Mouse (Mus musculus): ENCODE data around the gene Zbtb39. TPM values are rescaled to one million over a fixed set of nuclear protein-coding genes. Genes with fewer than 3 reads are reported as not detected.

Gene Zbtb39
- polyA plus RNA-seq, 1 experiment: 7.3 TPM

DNA sequence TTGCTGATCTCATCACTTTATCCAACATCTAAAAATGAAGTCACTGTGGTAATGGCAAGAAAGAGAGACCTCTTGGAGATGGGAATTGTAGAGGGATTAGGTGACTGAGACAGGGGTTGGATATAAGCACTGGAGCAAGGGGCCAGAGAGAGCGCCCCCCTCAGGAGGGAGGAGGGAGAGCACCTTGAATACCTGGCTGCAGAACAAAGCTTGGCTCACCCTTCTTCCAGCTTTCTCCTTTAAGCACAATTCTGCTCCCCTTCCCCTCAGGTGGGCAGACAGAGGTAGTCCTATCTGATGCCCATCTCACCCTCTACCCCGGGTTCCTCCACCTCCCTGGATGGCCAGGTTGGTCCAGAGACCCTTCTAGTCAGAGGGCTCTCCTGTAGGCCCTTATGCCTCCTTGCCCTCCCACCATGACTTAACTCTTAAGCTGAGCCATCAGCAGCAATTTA, 34.5 kb upstream of the Zbtb39 start, which contains the start of gene Myo1a:
Gene Myo1a (plus strand): TSS at position 405 of the 455 bp plus-strand sequence.
- no peak for DNase-seq
- Histone ChIP-seq H3K27ac (ENCODE audit: insufficient read depth, low read depth, low read length) (no peak within 1 kb of the TSS), H3K4me3 (ENCODE audit: insufficient read depth, low read depth, low read length) (no peak within 1 kb of the TSS), H3K27me3 (replicated peaks; ENCODE audit: control insufficient read depth, insufficient read depth, low read length) (no peaks in the 10 kb centered on the region), H3K4me1 (ENCODE audit: control insufficient read depth, insufficient read depth, low read length) (no peaks in the 10 kb centered on the region), H3K36me3 (ENCODE audit: control insufficient read depth, insufficient read depth, low read length) (no peaks in the 10 kb centered on the region)
- no peak for TF ChIP-seq POLR2A (IDR thresholded peaks at IDR 0.05; ENCODE audit: low read depth, low read length)
- no peak for TF ChIP-seq CTCF (conservative IDR thresholded peaks at IDR 0.05; ENCODE audit: insufficient read depth, insufficient read length, low read depth, low read length)
- WGBS: 60% methylated on average over 2 of the region's 2 CpGs

DNA sequence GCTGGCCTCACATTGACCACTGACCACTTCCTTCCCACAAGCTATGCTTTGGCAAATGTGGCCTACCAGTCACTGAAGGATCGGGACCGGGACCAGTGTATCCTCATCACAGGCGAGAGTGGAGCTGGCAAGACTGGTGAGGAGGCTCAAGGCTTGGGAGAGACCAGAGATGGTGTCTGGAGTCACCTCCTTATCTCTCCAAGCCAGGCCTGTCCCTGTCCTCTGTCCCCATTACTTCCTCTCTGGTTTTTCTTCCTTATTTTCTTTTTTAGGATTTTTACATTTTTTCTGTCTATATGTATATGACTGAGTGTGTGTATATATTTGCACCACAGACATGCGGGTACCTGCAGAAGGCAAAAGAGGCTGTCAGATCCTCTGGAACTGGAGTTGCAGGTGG, 33.6 kb upstream of the Zbtb39 start:
- no peaks in the 10 kb centered on the region for H3K36me3 ChIP-seq (ENCODE audit: control insufficient read depth, insufficient read depth, low read length)
- no peak for DNase-seq
- H3K27ac ChIP-seq (ENCODE audit: insufficient read depth, low read depth, low read length): no peak overlapping the region
- 96% methylated on average over 4 of the region's 4 CpGs for WGBS
- no peaks in the 10 kb centered on the region for H3K27me3 ChIP-seq (replicated peaks; ENCODE audit: control insufficient read depth, insufficient read depth, low read length)
- H3K4me3 ChIP-seq (ENCODE audit: insufficient read depth, low read depth, low read length): no peak overlapping the region
- H3K4me1 ChIP-seq (ENCODE audit: control insufficient read depth, insufficient read depth, low read length): no peaks in the 10 kb centered on the region
- TF ChIP-seq POLR2A (IDR thresholded peaks at IDR 0.05; ENCODE audit: low read depth, low read length) (no peak), CTCF (conservative IDR thresholded peaks at IDR 0.05; ENCODE audit: insufficient read depth, insufficient read length, low read depth, low read length) (no peak)

DNA sequence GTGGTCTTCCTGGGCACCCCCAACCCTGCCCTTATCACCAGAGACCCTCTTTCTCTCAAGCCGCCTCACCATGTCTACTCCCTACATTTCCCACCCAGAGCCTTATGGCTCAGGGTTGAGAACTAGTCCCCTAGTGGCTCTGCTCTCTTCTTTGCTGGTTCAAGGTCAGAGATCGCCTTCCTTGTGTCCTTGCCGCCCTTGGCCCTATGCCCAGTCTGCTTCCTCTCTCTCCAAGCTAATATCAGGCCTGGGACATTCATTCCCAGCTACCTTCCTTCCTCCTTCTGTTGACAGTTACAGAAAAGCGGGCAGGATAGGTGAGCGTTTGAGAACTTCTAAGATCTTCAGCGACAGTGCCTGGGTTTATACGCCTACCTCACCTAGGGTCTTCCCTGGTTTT, 31.6 kb upstream of the Zbtb39 start:
- DNase-seq: peak; percentile 55
- H3K27me3 ChIP-seq (replicated peaks; ENCODE audit: control insufficient read depth, insufficient read depth, low read length): no peaks in the 10 kb centered on the region
- TF ChIP-seq CTCF (conservative IDR thresholded peaks at IDR 0.05; ENCODE audit: insufficient read depth, insufficient read length, low read depth, low read length): no peak
- TF ChIP-seq POLR2A (IDR thresholded peaks at IDR 0.05; ENCODE audit: low read depth, low read length): no peak
- H3K36me3 ChIP-seq (ENCODE audit: control insufficient read depth, insufficient read depth, low read length): no peaks in the 10 kb centered on the region
- WGBS: 67% methylated on average over 7 of the region's 7 CpGs
- H3K27ac ChIP-seq (ENCODE audit: insufficient read depth, low read depth, low read length): no peak overlapping the region
- no peaks in the 10 kb centered on the region for H3K4me1 ChIP-seq (ENCODE audit: control insufficient read depth, insufficient read depth, low read length)
- no peak overlapping the region for H3K4me3 ChIP-seq (ENCODE audit: insufficient read depth, low read depth, low read length)

DNA sequence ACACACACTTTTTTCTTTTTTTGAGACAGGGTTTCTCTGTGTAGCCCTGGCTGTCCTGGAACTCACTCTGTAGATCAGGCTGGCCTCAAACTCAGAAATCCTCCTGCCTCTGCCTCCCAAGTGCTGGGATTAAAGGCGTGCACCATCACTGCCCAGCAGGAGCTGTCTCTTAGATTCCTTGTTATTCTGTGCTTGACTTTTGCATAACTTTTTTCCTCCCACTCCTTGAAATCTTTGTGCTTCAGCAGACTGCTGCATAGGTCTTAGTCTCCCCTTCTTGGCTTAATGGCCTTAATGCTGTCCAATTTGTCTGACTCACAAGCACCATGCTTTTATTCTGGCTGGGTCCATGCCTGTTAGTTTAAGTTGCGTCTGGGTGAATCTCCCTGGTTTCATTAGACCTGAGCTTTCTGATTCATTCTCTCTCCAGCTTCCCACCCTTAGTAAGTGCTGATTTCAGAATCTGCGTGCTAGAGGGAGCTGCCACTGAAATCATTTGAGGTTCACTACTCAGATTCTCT, 30.4 kb upstream of the Zbtb39 start:
- Histone ChIP-seq H3K4me3 (ENCODE audit: insufficient read depth, low read depth, low read length) (no peak overlapping the region), H3K4me1 (ENCODE audit: control insufficient read depth, insufficient read depth, low read length) (no peaks in the 10 kb centered on the region), H3K27me3 (replicated peaks; ENCODE audit: control insufficient read depth, insufficient read depth, low read length) (no peaks in the 10 kb centered on the region), H3K36me3 (ENCODE audit: control insufficient read depth, insufficient read depth, low read length) (no peaks in the 10 kb centered on the region), H3K27ac (ENCODE audit: insufficient read depth, low read depth, low read length) (no peak overlapping the region)
- WGBS: 95% methylated on average over 3 of the region's 3 CpGs
- DNase-seq: no peak
- TF ChIP-seq POLR2A (IDR thresholded peaks at IDR 0.05; ENCODE audit: low read depth, low read length) (no peak), CTCF (conservative IDR thresholded peaks at IDR 0.05; ENCODE audit: insufficient read depth, insufficient read length, low read depth, low read length) (no peak)

DNA sequence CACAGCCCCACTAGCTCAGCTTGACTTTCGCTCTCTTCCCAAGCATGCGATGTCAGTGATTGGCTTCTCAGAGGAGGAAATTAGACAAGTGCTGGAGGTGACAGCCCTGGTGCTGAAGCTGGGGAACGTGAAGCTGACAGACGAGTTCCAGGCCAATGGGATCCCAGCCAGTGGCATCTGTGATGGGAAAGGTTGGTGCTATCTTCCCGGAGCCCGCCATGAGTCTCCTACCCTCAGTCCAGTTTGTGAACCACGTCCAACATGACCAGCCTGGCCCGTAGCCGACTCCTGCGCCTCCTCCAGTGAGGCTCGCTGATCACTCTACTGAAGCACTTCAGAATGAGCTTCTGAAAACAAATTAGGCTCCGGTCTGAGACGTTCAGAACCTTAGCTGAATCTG, 29.0 kb upstream of the Zbtb39 start:
- Histone ChIP-seq H3K27ac (ENCODE audit: insufficient read depth, low read depth, low read length) (no peak overlapping the region), H3K4me1 (ENCODE audit: control insufficient read depth, insufficient read depth, low read length) (no peaks in the 10 kb centered on the region), H3K27me3 (replicated peaks; ENCODE audit: control insufficient read depth, insufficient read depth, low read length) (no peaks in the 10 kb centered on the region), H3K4me3 (ENCODE audit: insufficient read depth, low read depth, low read length) (no peak overlapping the region), H3K36me3 (ENCODE audit: control insufficient read depth, insufficient read depth, low read length) (no peaks in the 10 kb centered on the region)
- 55% methylated on average over 13 of the region's 13 CpGs for WGBS
- no peak for TF ChIP-seq POLR2A (IDR thresholded peaks at IDR 0.05; ENCODE audit: low read depth, low read length)
- no peak for DNase-seq

DNA sequence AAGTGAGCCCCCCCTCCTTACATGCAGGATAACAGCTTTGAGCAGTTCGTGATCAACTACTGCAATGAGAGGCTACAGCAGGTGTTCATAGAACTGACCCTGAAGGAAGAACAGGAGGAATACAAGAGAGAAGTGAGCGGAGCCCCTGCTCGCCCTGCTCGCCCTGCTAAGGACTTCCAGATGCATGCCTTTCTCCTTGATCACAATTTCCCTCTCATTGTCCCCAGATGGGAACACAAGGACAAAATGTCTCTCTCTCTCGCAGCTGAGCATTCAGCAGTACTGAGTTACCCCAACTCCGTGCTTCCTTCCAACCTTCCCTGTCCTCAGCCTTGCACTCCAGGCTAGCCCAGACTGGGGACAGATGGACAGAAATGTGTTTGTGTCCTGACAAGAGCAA, 26.6 kb upstream of the Zbtb39 start:
- H3K36me3 ChIP-seq (ENCODE audit: control insufficient read depth, insufficient read depth, low read length): no peaks in the 10 kb centered on the region
- no peak for DNase-seq
- WGBS: 88% methylated on average over 6 of the region's 6 CpGs
- TF ChIP-seq POLR2A (IDR thresholded peaks at IDR 0.05; ENCODE audit: low read depth, low read length) (no peak), CTCF (conservative IDR thresholded peaks at IDR 0.05; ENCODE audit: insufficient read depth, insufficient read length, low read depth, low read length) (no peak)
- H3K27ac ChIP-seq (ENCODE audit: insufficient read depth, low read depth, low read length): no peak overlapping the region
- H3K4me3 ChIP-seq (ENCODE audit: insufficient read depth, low read depth, low read length): no peak overlapping the region
- H3K27me3 ChIP-seq (replicated peaks; ENCODE audit: control insufficient read depth, insufficient read depth, low read length): no peaks in the 10 kb centered on the region
- H3K4me1 ChIP-seq (ENCODE audit: control insufficient read depth, insufficient read depth, low read length): no peaks in the 10 kb centered on the region

DNA sequence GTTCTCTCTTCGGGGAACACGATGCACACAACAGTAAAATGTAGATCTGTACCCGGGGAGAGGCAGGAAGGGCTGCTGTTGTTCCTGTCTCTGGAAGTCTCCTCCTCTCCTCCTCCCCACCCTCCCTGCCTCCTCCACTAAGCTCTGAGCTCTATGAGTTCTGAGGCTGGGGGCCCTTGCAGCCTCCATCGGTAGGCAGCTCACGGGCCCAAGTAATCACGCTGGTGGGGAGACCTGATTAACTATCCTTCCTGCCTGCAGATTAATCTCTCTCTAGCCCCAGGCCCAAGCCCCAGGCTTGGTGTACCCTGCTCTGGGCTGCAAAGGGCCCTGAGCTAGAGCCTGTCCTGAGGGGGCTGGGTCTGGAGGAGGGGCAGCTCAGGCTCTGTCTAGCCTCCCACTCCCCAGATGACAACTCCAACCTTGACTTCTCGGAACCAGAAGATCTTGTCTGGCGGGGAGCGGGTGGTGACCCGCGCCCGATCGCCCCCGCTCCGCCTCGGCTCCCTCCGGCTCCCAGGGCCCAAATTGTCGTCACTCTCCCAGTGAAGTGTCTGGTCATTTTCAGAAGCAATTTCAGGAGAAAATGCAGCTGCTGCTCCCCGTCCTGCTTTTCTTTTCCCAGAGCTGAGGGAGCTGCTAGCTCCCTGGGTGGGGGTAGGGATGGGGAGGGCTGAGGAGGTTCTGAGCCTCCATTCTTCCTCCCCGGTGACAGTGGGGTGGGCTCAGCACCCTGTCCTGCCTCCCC, 17.5 kb upstream of the Zbtb39 start:
- H3K4me3 ChIP-seq (ENCODE audit: insufficient read depth, low read depth, low read length): no peak overlapping the region; the same call in 1 of the 2 replicates
- no peak for TF ChIP-seq CTCF (conservative IDR thresholded peaks at IDR 0.05; ENCODE audit: insufficient read depth, insufficient read length, low read depth, low read length)
- TF ChIP-seq POLR2A (IDR thresholded peaks at IDR 0.05; ENCODE audit: low read depth, low read length): no peak
- no peaks in the 10 kb centered on the region for H3K4me1 ChIP-seq (ENCODE audit: control insufficient read depth, insufficient read depth, low read length)
- 32% methylated on average over 20 of the region's 20 CpGs for WGBS
- no peaks in the 10 kb centered on the region for H3K36me3 ChIP-seq (ENCODE audit: control insufficient read depth, insufficient read depth, low read length)
- H3K27ac ChIP-seq (ENCODE audit: insufficient read depth, low read depth, low read length): no peak overlapping the region
- no peak for DNase-seq
- no peaks in the 10 kb centered on the region for H3K27me3 ChIP-seq (replicated peaks; ENCODE audit: control insufficient read depth, insufficient read depth, low read length)

Data from kidney, adult 2 months (tissue).